Mouse (Mus musculus) brain, embryonic 14.5 days (tissue): ENCODE data around the gene Rd3.

ENCODE experiments used
- CTCF ChIP-seq: fragments of 200-500 bp; IDR thresholded peaks from 2 replicates; pipeline ENCODE4 v1.5.1; 2012; ENCODE audit warnings: inconsistent platforms, mild to moderate bottlenecking, moderate library complexity, borderline replicate concordance; ENCODE audit not compliant: insufficient read depth, insufficient read length; ENCODE audit errors: extremely low read depth
- POLR2A ChIP-seq: fragments of 200-500 bp; IDR thresholded peaks from 2 replicates; pipeline ENCODE4 v1.6.1; 2012; ENCODE audit warnings: mild to moderate bottlenecking, inconsistent platforms, borderline replicate concordance; ENCODE audit not compliant: poor library complexity, insufficient read depth, insufficient read length, severe bottlenecking; ENCODE audit errors: extremely low read depth

DNA sequence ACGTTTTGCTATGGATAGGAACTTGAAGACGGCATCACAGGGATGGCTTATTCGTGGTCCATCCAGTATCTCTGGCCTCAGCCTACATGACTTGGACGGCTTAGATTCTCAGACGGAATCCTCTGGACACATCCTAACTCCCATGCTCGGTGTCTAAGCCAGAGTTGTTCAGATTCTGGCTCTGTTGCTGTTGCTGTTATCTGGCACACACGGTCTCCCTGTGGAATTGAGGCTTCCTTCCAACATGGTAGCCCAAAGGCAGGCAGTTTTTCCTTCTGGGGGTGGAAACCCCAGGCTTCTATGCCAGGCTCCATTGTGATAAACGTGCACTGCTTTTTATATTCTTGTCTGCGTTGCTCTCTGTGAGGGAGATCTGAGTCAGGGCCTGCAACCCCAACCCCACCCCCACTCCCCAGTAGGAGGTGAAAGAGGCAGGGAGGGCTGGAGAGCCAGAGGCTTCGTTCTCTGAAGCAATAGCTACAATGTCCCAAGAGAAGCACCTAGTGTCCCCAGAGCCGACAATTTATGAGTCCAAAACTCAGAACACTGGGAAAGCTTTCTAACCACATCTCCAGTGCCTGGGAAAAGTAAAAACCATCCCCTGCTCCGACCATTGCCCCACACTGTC is 47.2 kb upstream of the Rd3 start:
- TF ChIP-seq POLR2A, result no peak
- TF ChIP-seq CTCF, result no peak
